Mouse (Mus musculus): ENCODE results near the gene Polr3a. TPM values are rescaled to one million over a fixed set of nuclear protein-coding genes. Genes with fewer than 3 reads are reported as not detected.

The Polr3a gene
- polyA plus RNA-seq, 1 experiment from 2014 or later: 5.2 TPM

GRCm38 (mm10) chr14:24521597-24521996 lies 34.7 kb upstream of the Polr3a start:
- no peak for TF ChIP-seq EP300 (IDR thresholded peaks at IDR 0.05; ENCODE audit: low read depth)
- no peak for TF ChIP-seq CTCF (IDR thresholded peaks at IDR 0.05; ENCODE audit: low read depth)
- no peaks in the 10 kb centered on the region for H3K36me3 ChIP-seq (replicated peaks; ENCODE audit: insufficient read depth, low read length)
- DNase-seq (no peak), ATAC-seq (no peak)
- H3K9me3 ChIP-seq (ENCODE audit: low read length): no peaks in the 10 kb centered on the region
- H3K27me3 ChIP-seq (ENCODE audit: insufficient read depth, low read length): no peaks in the 10 kb centered on the region
- no peak overlapping the region for H3K9ac ChIP-seq (replicated peaks)
- H3K4me1 ChIP-seq (ENCODE audit: insufficient read depth): no peaks in the 10 kb centered on the region
- 67% methylated on average over 8 of the region's 8 CpGs for WGBS (ENCODE audit: insufficient replicate concordance)
- no peak overlapping the region for H3K4me3 ChIP-seq (ENCODE audit: low read depth, low read length)
- H3K4me2 ChIP-seq (ENCODE audit: low read depth, low read length): no peak overlapping the region
- no peak overlapping the region for H3K27ac ChIP-seq (ENCODE audit: low read depth)

- no peak overlapping the region for H3K27ac ChIP-seq (ENCODE audit: low read depth)
- 0 out of 2 replicates have a peak, but pooled peaks cover 3% of the 10 kb centered on the region for H3K27me3 ChIP-seq (ENCODE audit: insufficient read depth, low read length)
- WGBS (ENCODE audit: insufficient replicate concordance): 81% methylated on average over 6 of the region's 6 CpGs
- H3K9me3 ChIP-seq (ENCODE audit: low read length): peaks cover 3% of the 10 kb centered on the region; the same call in 1 of the 2 replicates
- H3K4me3 ChIP-seq (ENCODE audit: low read depth, low read length): no peak overlapping the region
- H3K4me1 ChIP-seq (ENCODE audit: insufficient read depth): no peaks in the 10 kb centered on the region
- ATAC-seq: no peak
- no peak overlapping the region for H3K4me2 ChIP-seq (ENCODE audit: low read depth, low read length)
- no peak for DNase-seq
- H3K9ac ChIP-seq (replicated peaks): no peak overlapping the region
- TF ChIP-seq EP300 (IDR thresholded peaks at IDR 0.05; ENCODE audit: low read depth) (no peak), CTCF (IDR thresholded peaks at IDR 0.05; ENCODE audit: low read depth) (no peak)
- no peaks in the 10 kb centered on the region for H3K36me3 ChIP-seq (replicated peaks; ENCODE audit: insufficient read depth, low read length)
Observed at GRCm38 (mm10) chr14:24512527-24513161, 25.8 kb upstream of the Polr3a start.

DNA sequence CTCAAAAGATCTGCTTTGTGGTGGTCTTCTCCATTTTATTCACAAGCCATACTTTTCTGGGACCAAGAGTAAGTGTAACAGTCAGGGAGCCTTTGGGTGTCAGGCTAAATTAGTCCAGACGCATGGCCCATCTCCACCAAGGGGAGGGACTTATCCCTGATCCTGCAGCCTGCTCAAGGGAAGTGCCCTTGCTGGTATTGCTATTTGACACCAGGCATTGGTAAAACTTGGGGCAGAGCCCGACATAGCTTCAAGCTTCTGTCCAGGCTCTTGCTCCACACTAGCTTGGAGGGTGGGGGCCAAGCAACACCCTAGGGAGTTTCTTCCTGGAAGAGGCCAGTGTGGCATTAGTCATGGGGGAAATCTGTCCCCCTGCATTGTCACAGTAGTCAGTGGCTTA lies 23.8 kb upstream of the Polr3a start:
- WGBS (ENCODE audit: insufficient replicate concordance): 95% methylated on average over 2 of the region's 2 CpGs
- no peak for ATAC-seq
- Histone ChIP-seq H3K27me3 (ENCODE audit: insufficient read depth, low read length) (0 out of 2 replicates have a peak, but pooled peaks cover 3% of the 10 kb centered on the region), H3K9ac (replicated peaks) (no peak overlapping the region), H3K4me2 (ENCODE audit: low read depth, low read length) (no peak overlapping the region), H3K36me3 (replicated peaks; ENCODE audit: insufficient read depth, low read length) (no peaks in the 10 kb centered on the region), H3K4me1 (ENCODE audit: insufficient read depth) (no peaks in the 10 kb centered on the region), H3K4me3 (ENCODE audit: low read depth, low read length) (no peak overlapping the region), H3K9me3 (ENCODE audit: low read length) (peaks cover 3% of the 10 kb centered on the region; the same call in 1 of the 2 replicates), H3K27ac (ENCODE audit: low read depth) (no peak overlapping the region)
- no peak for DNase-seq
- TF ChIP-seq CTCF (IDR thresholded peaks at IDR 0.05; ENCODE audit: low read depth) (no peak), EP300 (IDR thresholded peaks at IDR 0.05; ENCODE audit: low read depth) (no peak)

GRCm38 (mm10) chr14:24510218-24510617 lies 23.4 kb upstream of the Polr3a start:
- Histone ChIP-seq H3K9ac (replicated peaks) (no peak overlapping the region), H3K27me3 (ENCODE audit: insufficient read depth, low read length) (0 out of 2 replicates have a peak, but pooled peaks cover 3% of the 10 kb centered on the region), H3K4me2 (ENCODE audit: low read depth, low read length) (no peak overlapping the region), H3K27ac (ENCODE audit: low read depth) (no peak overlapping the region), H3K36me3 (replicated peaks; ENCODE audit: insufficient read depth, low read length) (no peaks in the 10 kb centered on the region), H3K4me3 (ENCODE audit: low read depth, low read length) (no peak overlapping the region), H3K4me1 (ENCODE audit: insufficient read depth) (no peaks in the 10 kb centered on the region), H3K9me3 (ENCODE audit: low read length) (peaks cover 3% of the 10 kb centered on the region; the same call in 1 of the 2 replicates)
- no peak for ATAC-seq
- no peak for DNase-seq
- 93% methylated on average over 1 of the region's 1 CpGs for WGBS (ENCODE audit: insufficient replicate concordance)
- TF ChIP-seq EP300 (IDR thresholded peaks at IDR 0.05; ENCODE audit: low read depth) (no peak), CTCF (IDR thresholded peaks at IDR 0.05; ENCODE audit: low read depth) (peak; percentile 60)

DNA sequence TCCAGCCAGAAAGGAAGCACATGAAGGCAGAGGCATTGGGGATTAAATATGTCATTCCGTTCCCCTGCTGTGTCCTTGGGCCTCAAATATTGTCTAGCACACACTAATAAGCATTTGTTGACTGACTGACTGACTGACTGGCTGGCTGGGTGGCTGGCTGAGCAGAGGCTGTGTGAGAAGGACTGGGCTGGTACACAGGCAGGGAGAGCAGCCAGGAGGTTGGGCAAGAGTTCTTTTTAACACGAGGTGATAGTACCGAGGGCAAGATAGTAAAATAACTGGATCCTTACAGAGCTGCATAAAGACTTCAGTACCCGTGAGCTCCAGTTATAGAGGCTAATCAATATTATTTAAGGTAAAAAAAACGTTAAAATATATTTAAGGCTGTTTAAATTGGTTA lies 22.7 kb upstream of the Polr3a start:
- Histone ChIP-seq H3K4me1 (ENCODE audit: insufficient read depth) (no peaks in the 10 kb centered on the region), H3K36me3 (replicated peaks; ENCODE audit: insufficient read depth, low read length) (no peaks in the 10 kb centered on the region), H3K9ac (replicated peaks) (no peak overlapping the region), H3K4me2 (ENCODE audit: low read depth, low read length) (no peak overlapping the region), H3K27me3 (ENCODE audit: insufficient read depth, low read length) (0 out of 2 replicates have a peak, but pooled peaks cover 3% of the 10 kb centered on the region), H3K9me3 (ENCODE audit: low read length) (peaks cover 3% of the 10 kb centered on the region; the same call in 1 of the 2 replicates), H3K27ac (ENCODE audit: low read depth) (no peak overlapping the region), H3K4me3 (ENCODE audit: low read depth, low read length) (no peak overlapping the region)
- ATAC-seq: no peak
- 48% methylated on average over 5 of the region's 5 CpGs for WGBS (ENCODE audit: insufficient replicate concordance)
- DNase-seq: no peak
- TF ChIP-seq EP300 (IDR thresholded peaks at IDR 0.05; ENCODE audit: low read depth) (no peak), CTCF (IDR thresholded peaks at IDR 0.05; ENCODE audit: low read depth) (no peak)

GRCm38 (mm10) chr14:24508070-24508773 lies 21.4 kb upstream of the Polr3a start:
- H3K9ac ChIP-seq (replicated peaks): no peak overlapping the region
- no peak for TF ChIP-seq CTCF (IDR thresholded peaks at IDR 0.05; ENCODE audit: low read depth)
- no peak for TF ChIP-seq EP300 (IDR thresholded peaks at IDR 0.05; ENCODE audit: low read depth)
- no peak overlapping the region for H3K4me2 ChIP-seq (ENCODE audit: low read depth, low read length)
- 0 out of 2 replicates have a peak, but pooled peaks cover 3% of the 10 kb centered on the region for H3K27me3 ChIP-seq (ENCODE audit: insufficient read depth, low read length)
- H3K4me3 ChIP-seq (ENCODE audit: low read depth, low read length): no peak overlapping the region
- no peaks in the 10 kb centered on the region for H3K4me1 ChIP-seq (ENCODE audit: insufficient read depth)
- DNase-seq (no peak), ATAC-seq (no peak)
- H3K27ac ChIP-seq (ENCODE audit: low read depth): no peak overlapping the region
- WGBS (ENCODE audit: insufficient replicate concordance): 23% methylated on average over 18 of the region's 18 CpGs
- H3K9me3 ChIP-seq (ENCODE audit: low read length): peaks cover 3% of the 10 kb centered on the region; the same call in 1 of the 2 replicates
- no peaks in the 10 kb centered on the region for H3K36me3 ChIP-seq (replicated peaks; ENCODE audit: insufficient read depth, low read length)
